Mouse (Mus musculus) hindbrain, embryonic 12.5 days (tissue): ENCODE data around the gene Gm8005. TPM values are rescaled to one million over a fixed set of nuclear protein-coding genes. Genes with fewer than 3 reads are reported as not detected.
"Not testable (repeated sequence)": the region's sequence is repeated elsewhere in the genome, so short reads cannot be mapped to it uniquely, and the experiment has no call there.

ENCODE experiments used
- ATAC-seq: fragments of 200-750 bp; cut with Nextera tagmentation; 2 replicates; pipeline ENCODE4 v1.8.0; 2017; ENCODE audit warnings: moderate TSS enrichment; ENCODE audit not compliant: low FRiP score
- H3K27ac ChIP-seq: fragments of 300-500 bp; sonication (generic); 2 replicates; pipeline ENCODE4 v1.5.1; 2016; ENCODE audit warnings: mild to moderate bottlenecking
- H3K27me3 ChIP-seq: fragments of 300-500 bp; sonication (generic); 2 replicates; pipeline ENCODE4 v1.6.1; 2016; ENCODE audit warnings: mild to moderate bottlenecking
- H3K36me3 ChIP-seq: fragments of 300-500 bp; sonication (generic); 2 replicates; pipeline ENCODE4 v1.6.1; 2016; ENCODE audit warnings: mild to moderate bottlenecking
- H3K4me1 ChIP-seq: fragments of 300-500 bp; sonication (generic); 2 replicates; pipeline ENCODE4 v1.6.1; 2016
- H3K4me2 ChIP-seq: fragments of 300-500 bp; sonication (generic); replicated peaks from 2 replicates; pipeline ENCODE4 v1.6.1; 2016; ENCODE audit warnings: mild to moderate bottlenecking
- H3K4me3 ChIP-seq: fragments of 300-500 bp; sonication (generic); 2 replicates; pipeline ENCODE4 v1.5.1; 2016; ENCODE audit warnings: mild to moderate bottlenecking
- H3K9ac ChIP-seq: fragments of 300-500 bp; sonication (generic); 2 replicates; pipeline ENCODE4 v1.6.1; 2016; ENCODE audit warnings: mild to moderate bottlenecking, moderate library complexity
- H3K9me3 ChIP-seq: fragments of 300-500 bp; sonication (generic); replicated peaks from 2 replicates; pipeline ENCODE4 v1.6.1; 2016; ENCODE audit warnings: mild to moderate bottlenecking
- WGBS: fragments of 180-500 bp; shearing (Covaris S2); methylation state at CpG from one replicate; pipeline ENCODE4 v1.1.7; 2016; 5-methylcytosine and 5-hydroxymethylcytosine counted together
- polyA plus RNA-seq: library from polyadenylated mRNA; unstranded; fragments of >200 nt; fragmentation: Nextera tagmentation; extraction: Ambion mirVana; gene quantifications from 2 replicates; pipeline ENCODE4 v1.2.1, GENCODE M21; 2016

Gene Gm8005
- polyA plus RNA-seq = not detected in 2 replicates

GRCm38 (mm10) chr14:42439573-42439972 is at the start of gene Gm8005:
Gene Gm8005 (minus strand): TSS chr14:42439673.
- 97% methylated on average over 2 of the region's 4 CpGs for WGBS
- not testable (repeated sequence) for H3K36me3 ChIP-seq, H3K4me2 ChIP-seq, ATAC-seq, H3K27me3 ChIP-seq, H3K9ac ChIP-seq, H3K27ac ChIP-seq, H3K4me1 ChIP-seq, H3K4me3 ChIP-seq, H3K9me3 ChIP-seq

- H3K4me3 ChIP-seq, ATAC-seq: not testable (repeated sequence)
- 66% methylated on average over 2 of the region's 2 CpGs for WGBS
These were observed 24.1 kb upstream of the Gm8005 start, which contains the start of gene Gm8011 for GRCm38 (mm10) chr14:42463581-42463980. Gene Gm8011 (plus strand): TSS chr14:42463881.

More at GRCm38 (mm10) chr14:42463581-42463980, 24.1 kb upstream of the Gm8005 start, which contains the start of gene Gm8011:
- H3K36me3 ChIP-seq, H3K4me2 ChIP-seq, H3K9ac ChIP-seq, H3K27me3 ChIP-seq, H3K4me1 ChIP-seq, H3K9me3 ChIP-seq, H3K27ac ChIP-seq: not testable (repeated sequence)

Other genes starting within 250 kb of the Gm8005 start
- gene Gm3573, start 248.9 kb downstream of the Gm8005 start, polyA plus RNA-seq = not detected in 2 replicates
- gene Gm17026, start 179.6 kb downstream of the Gm8005 start, polyA plus RNA-seq = not detected in 2 replicates
- gene Gm9611, start 142.3 kb downstream of the Gm8005 start, polyA plus RNA-seq = not detected in 2 replicates
- gene Gm7995, start 129.5 kb downstream of the Gm8005 start, polyA plus RNA-seq = not detected in 2 replicates
- gene Gm8011, start 24.2 kb upstream of the Gm8005 start, polyA plus RNA-seq = not detected in 2 replicates
- gene Gm8020, start 62.7 kb upstream of the Gm8005 start, polyA plus RNA-seq = not detected in 2 replicates
- gene Gm8024, start 84.6 kb upstream of the Gm8005 start, polyA plus RNA-seq = not detected in 2 replicates
- gene Gm17124, start 160.2 kb upstream of the Gm8005 start, polyA plus RNA-seq = not detected in 2 replicates
- gene Gm3633, start 202.2 kb upstream of the Gm8005 start, polyA plus RNA-seq = not detected in 2 replicates
- gene Gm10378, start 216.3 kb upstream of the Gm8005 start, polyA plus RNA-seq = not detected in 2 replicates